Comparison of ENCODE assay signal across 8 mouse cellular contexts in genomic region chr7:39449260-39450021, GRCm38 (mm10). TPM values are rescaled to one million over a fixed set of nuclear protein-coding genes. Genes with fewer than 3 reads are reported as not detected.
DNase-seq lines count a peak whose midpoint lies in the region; ATAC-seq and TF ChIP-seq lines count a peak whose summit lies in the region.

No protein-coding gene starts in this region.

- peak; percentile 99 for ATAC-seq in forebrain, embryonic 16.5 days
- ATAC-seq in liver, postnatal 0 days = peak; percentile 100
- ATAC-seq in neural tube, embryonic 13.5 days (ENCODE audit: low read depth) = peak; percentile 99

- peak; percentile 68; the same call in 1 of the 2 replicates for TF ChIP-seq POLR2A in cerebellum, adult 2 months (IDR thresholded peaks at IDR 0.05; ENCODE audit: borderline replicate concordance, insufficient read depth, low read length)
- no peak for TF ChIP-seq POLR2A in testis, adult 2 months (IDR thresholded peaks at IDR 0.05; ENCODE audit: control insufficient read depth, low read depth, low read length)

- peak overlapping the region; percentile 87 for H3K9ac ChIP-seq in forebrain, embryonic 16.5 days (replicated peaks; ENCODE audit: low read depth, low read length)
- peak overlapping the region; percentile 70 for H3K9ac ChIP-seq in liver, postnatal 0 days (replicated peaks)
- H3K9ac ChIP-seq in neural tube, embryonic 13.5 days = peak overlapping the region; percentile 89

- no peaks in the 10 kb centered on the region for H3K27me3 ChIP-seq in cerebellum, adult 2 months (ENCODE audit: control insufficient read depth, insufficient read depth, low read length)
- no peaks in the 10 kb centered on the region for H3K27me3 ChIP-seq in forebrain, embryonic 16.5 days (replicated peaks; ENCODE audit: control insufficient read depth, insufficient read depth, low read length)
- no peaks in the 10 kb centered on the region for H3K27me3 ChIP-seq in liver, postnatal 0 days (ENCODE audit: insufficient read depth, low read length)
- H3K27me3 ChIP-seq in neural tube, embryonic 13.5 days = peaks cover 21% of the 10 kb centered on the region
- H3K27me3 ChIP-seq in testis, adult 2 months (ENCODE audit: control insufficient read depth, insufficient read depth, low read length) = no peaks in the 10 kb centered on the region

- TF ChIP-seq CTCF in cerebellum, adult 2 months (IDR thresholded peaks at IDR 0.05; ENCODE audit: borderline replicate concordance, insufficient read depth, low read depth, low read length) = no peak
- no peak for TF ChIP-seq CTCF in liver, postnatal 0 days (IDR thresholded peaks at IDR 0.05; ENCODE audit: low read depth)
- TF ChIP-seq CTCF in testis, adult 2 months (IDR thresholded peaks at IDR 0.05; ENCODE audit: control insufficient read depth, insufficient read depth, insufficient replicate concordance, low read depth, low read length) = no peak

- peak overlapping the region; percentile 49 for H3K27ac ChIP-seq in cerebellum, adult 2 months (ENCODE audit: insufficient read depth, low read length)
- H3K27ac ChIP-seq in forebrain, embryonic 16.5 days (ENCODE audit: low read length) = peak overlapping the region; percentile 63
- H3K27ac ChIP-seq in liver, postnatal 0 days (ENCODE audit: low read depth) = peak overlapping the region; percentile 70
- peak overlapping the region; percentile 84 for H3K27ac ChIP-seq in neural tube, embryonic 13.5 days (replicated peaks)
- H3K27ac ChIP-seq in testis, adult 2 months (ENCODE audit: control insufficient read depth, insufficient read depth, low read depth, low read length) = no peak overlapping the region

- peak overlapping the region; percentile 70 for H3K4me2 ChIP-seq in forebrain, embryonic 16.5 days (ENCODE audit: low read length)
- H3K4me2 ChIP-seq in liver, postnatal 0 days (ENCODE audit: low read depth, low read length) = peak overlapping the region; percentile 70
- H3K4me2 ChIP-seq in neural tube, embryonic 13.5 days = peak overlapping the region; percentile 69

- intact Hi-C loops in heart, postnatal 25 days (cut with DNase I) = loop anchor here (2.0 to 10.0 kb wide), 2 partner anchors 65 to 93 kb away; partner anchors contain the start of gene Zfp619

- peak overlapping the region; percentile 99 for H3K4me3 ChIP-seq in cerebellum, adult 2 months (replicated peaks; ENCODE audit: insufficient read depth, low read depth, low read length)
- H3K4me3 ChIP-seq in forebrain, embryonic 16.5 days (replicated peaks; ENCODE audit: low read length) = peak overlapping the region; percentile 75
- H3K4me3 ChIP-seq in liver, postnatal 0 days (ENCODE audit: low read depth, low read length) = peak overlapping the region; percentile 61
- H3K4me3 ChIP-seq in neural tube, embryonic 13.5 days = peak overlapping the region; percentile 74
- H3K4me3 ChIP-seq in testis, adult 2 months (ENCODE audit: control insufficient read depth, low read depth, low read length) = peak overlapping the region; percentile 90

- H3K4me1 ChIP-seq in cerebellum, adult 2 months (ENCODE audit: control insufficient read depth, insufficient read depth, low read length) = 0 out of 2 replicates have a peak, but pooled peaks cover 3% of the 10 kb centered on the region
- H3K4me1 ChIP-seq in forebrain, embryonic 16.5 days (replicated peaks; ENCODE audit: control insufficient read depth, insufficient read depth, low read length) = peaks cover 17% of the 10 kb centered on the region
- peaks cover 5% of the 10 kb centered on the region; the same call in 1 of the 2 replicates for H3K4me1 ChIP-seq in liver, postnatal 0 days (ENCODE audit: insufficient read depth)
- peaks cover 36% of the 10 kb centered on the region for H3K4me1 ChIP-seq in neural tube, embryonic 13.5 days (replicated peaks)
- H3K4me1 ChIP-seq in testis, adult 2 months (ENCODE audit: control insufficient read depth, insufficient read depth, low read length) = peaks cover 8% of the 10 kb centered on the region

- TF ChIP-seq EP300 in liver, postnatal 0 days (IDR thresholded peaks at IDR 0.05; ENCODE audit: low read depth) = no peak

- H3K9me3 ChIP-seq in forebrain, embryonic 16.5 days (ENCODE audit: control insufficient read depth, low read length) = no peaks in the 10 kb centered on the region
- no peaks in the 10 kb centered on the region for H3K9me3 ChIP-seq in liver, postnatal 0 days (ENCODE audit: low read length)
- H3K9me3 ChIP-seq in neural tube, embryonic 13.5 days = no peaks in the 10 kb centered on the region

- peak; percentile 94 for DNase-seq in MN1 (ENCODE audit: low spot score)
- peak; percentile 85 to 93 for DNase-seq in cerebellum, adult 2 months
- DNase-seq in heart, postnatal 25 days (ENCODE audit: low spot score) = peak; percentile 80
- peak; percentile 90 for DNase-seq in layer of hippocampus, adult 11-12 months (ENCODE audit: low spot score)
- peak; percentile 70 for DNase-seq in liver, postnatal 0 days

- peaks cover 3% of the 10 kb centered on the region; the same call in 1 of the 2 replicates for H3K36me3 ChIP-seq in forebrain, embryonic 16.5 days (ENCODE audit: control insufficient read depth, insufficient read depth)
- no peaks in the 10 kb centered on the region for H3K36me3 ChIP-seq in liver, postnatal 0 days (replicated peaks; ENCODE audit: insufficient read depth, low read length)
- peaks cover 7% of the 10 kb centered on the region; the same call in 1 of the 2 replicates for H3K36me3 ChIP-seq in neural tube, embryonic 13.5 days
- no peaks in the 10 kb centered on the region for H3K36me3 ChIP-seq in testis, adult 2 months (ENCODE audit: control insufficient read depth, insufficient read depth, low read length)

- 1% methylated on average over 36 of the region's 36 CpGs for WGBS in cerebellum, adult 2 months
- 1% methylated on average over 36 of the region's 36 CpGs for WGBS in forebrain, embryonic 16.5 days
- under 1% methylated on average over 36 of the region's 36 CpGs for WGBS in liver, postnatal 0 days (ENCODE audit: insufficient replicate concordance)
- 1% methylated on average over 36 of the region's 36 CpGs for WGBS in neural tube, embryonic 13.5 days

RNA-seq across cellular contexts. Expression of gene Gm5114, which starts 36.5 kb away (rescaled TPM):
- not detected in 2 replicates for polyA plus RNA-seq in cerebellum, adult 2 months (2012; rRNA removed)
- polyA plus RNA-seq in forebrain, embryonic 16.5 days (2015; fragmentation: Nextera tagmentation; extraction: Ambion mirVana) = not detected in 2 replicates
- not detected for total RNA-seq in heart, postnatal 25 days (2021)
- polyA plus RNA-seq in liver, postnatal 0 days (2015; fragmentation: Nextera tagmentation; extraction: Ambion mirVana) = not detected in 2 replicates
- not detected in 2 replicates for polyA plus RNA-seq in neural tube, embryonic 13.5 days (2015; fragmentation: Nextera tagmentation; extraction: Ambion mirVana)
- polyA plus RNA-seq in testis, adult 2 months (2012; rRNA removed) = 9.0 and 11.3 TPM in 2 replicates

Comparison
In these comparisons a context has a peak if more than half of its experiments do, and no peak if none do; other contexts are left out.
1. RNA of gene Gm5114, which starts 36.5 kb away (polyA plus RNA-seq): 9.0 to 11.3 TPM in testis, adult 2 months; not detected in cerebellum, adult 2 months, not detected in forebrain, embryonic 16.5 days, not detected in liver, postnatal 0 days and not detected in neural tube, embryonic 13.5 days; every median in the first group is over 10 times any median in the second.
2. Peak in every context shown above with its lines, with median percentiles within 50 percentile points of each other: DNase-seq, H3K4me3 ChIP-seq, ATAC-seq, H3K4me2 ChIP-seq and H3K9ac ChIP-seq.